Mouse (Mus musculus) myocyte (in vitro differentiated cells): ENCODE measurements around the gene Hs3st4.

Experiments used
- E2F4 ChIP-seq: IDR thresholded peaks from one replicate; pipeline ENCODE4 v1.6.1; 2011; ENCODE audit warnings: mild to moderate bottlenecking, control low read depth, moderate library complexity; ENCODE audit not compliant: insufficient read depth
- MAX ChIP-seq: IDR thresholded peaks from one replicate; pipeline ENCODE4 v1.6.1; 2011; ENCODE audit warnings: low read depth, mild to moderate bottlenecking, control low read depth
- MYOD1 ChIP-seq, 3 experiments: IDR thresholded peaks; one replicate each; pipeline ENCODE4 v1.6.1; 2011; ENCODE audit warnings: control low read depth in 2 of 3, low read depth in 2 of 3, mild to moderate bottlenecking in 2 of 3, moderate library complexity in 1 of 3; ENCODE audit not compliant: insufficient read length in 2 of 3, control insufficient read depth in 1 of 3
- MYOG ChIP-seq, 3 experiments: IDR thresholded peaks; one replicate each; pipeline ENCODE4 v1.6.1; 2011; ENCODE audit warnings: control low read depth in 2 of 3, low read depth in 2 of 3, mild to moderate bottlenecking in 2 of 3; ENCODE audit not compliant: insufficient read length in 2 of 3, control insufficient read depth in 1 of 3, insufficient read depth in 1 of 3
- POLR2A ChIP-seq: IDR thresholded peaks from one replicate; pipeline ENCODE4 v1.6.1; 2011; ENCODE audit warnings: low read depth, mild to moderate bottlenecking, control low read depth, moderate library complexity; ENCODE audit not compliant: insufficient read length
- POLR2AphosphoS2 ChIP-seq: IDR thresholded peaks from one replicate; pipeline ENCODE4 v1.6.1; 2011; ENCODE audit warnings: low read depth, control low read depth; ENCODE audit not compliant: insufficient read length
- REST ChIP-seq: IDR thresholded peaks from one replicate; pipeline ENCODE4 v1.6.1; 2011; ENCODE audit warnings: mild to moderate bottlenecking, control low read depth, moderate library complexity; ENCODE audit not compliant: insufficient read depth, insufficient read length
- SRF ChIP-seq: IDR thresholded peaks from one replicate; pipeline ENCODE4 v1.6.1; 2011; ENCODE audit warnings: low read depth; ENCODE audit not compliant: control insufficient read depth, insufficient read length
- TCF3 ChIP-seq: IDR thresholded peaks from one replicate; pipeline ENCODE4 v1.6.1; 2011; ENCODE audit warnings: low read depth, control low read depth; ENCODE audit not compliant: insufficient read length
- USF1 ChIP-seq: IDR thresholded peaks from one replicate; pipeline ENCODE4 v1.6.1; 2011; ENCODE audit warnings: low read depth, mild to moderate bottlenecking, control low read depth, moderate library complexity

DNA sequence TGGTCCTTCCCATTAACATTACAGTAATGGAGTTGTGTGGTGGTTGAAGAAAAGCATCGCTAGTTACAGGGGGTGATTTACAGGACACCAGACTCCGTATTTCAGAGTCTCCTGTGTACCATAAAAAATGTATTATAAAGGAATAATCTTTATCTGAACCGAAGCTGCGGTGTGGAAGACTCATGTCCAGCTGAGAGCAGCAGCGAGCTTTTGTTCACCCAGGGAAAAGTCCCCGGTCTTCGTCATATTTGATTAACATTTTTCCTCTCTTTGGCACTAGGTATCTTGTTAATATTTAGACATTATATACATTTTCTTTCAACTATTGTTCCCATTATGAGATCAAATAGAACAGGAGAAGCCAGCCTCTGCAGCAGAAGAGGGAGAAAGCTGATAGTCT is 1.2 kb upstream of the Hs3st4 start:
- no peak for TF ChIP-seq MAX
- TF ChIP-seq POLR2A: no peak
- TF ChIP-seq MYOD1 (IDR thresholded peaks at IDR 0.05; ENCODE audit: control insufficient read depth in 1 of 3, insufficient read length in 2 of 3, low read depth in 2 of 3): no peak
- TF ChIP-seq POLR2AphosphoS2: no peak
- no peak for TF ChIP-seq USF1
- TF ChIP-seq E2F4: no peak
- TF ChIP-seq MYOG (IDR thresholded peaks at IDR 0.05; ENCODE audit: control insufficient read depth in 1 of 3, insufficient read depth in 1 of 3, insufficient read length in 2 of 3, low read depth in 2 of 3): no peak
- TF ChIP-seq TCF3: no peak
- no peak for TF ChIP-seq SRF
- no peak for TF ChIP-seq REST
